In the genomic region with DNA sequence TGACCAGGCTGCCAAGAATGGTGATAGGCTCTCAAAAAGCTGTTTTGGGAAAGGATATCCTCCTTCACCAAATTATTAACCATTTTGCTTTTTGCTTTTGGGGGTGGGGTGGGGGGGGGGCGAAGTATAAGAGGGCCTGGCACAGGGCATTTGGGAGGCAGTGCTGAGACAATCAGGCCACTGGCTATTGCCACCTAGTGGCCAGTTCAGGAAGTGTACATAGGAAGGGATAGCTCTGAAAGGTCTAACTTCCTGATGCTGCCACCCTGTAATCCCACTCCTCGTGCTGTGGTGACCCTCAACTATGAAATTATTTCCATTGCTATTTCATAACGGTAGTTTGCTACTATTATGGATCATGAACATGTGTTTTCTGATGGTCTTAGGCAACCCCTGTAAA, we compare ENCODE assay signal across 9 mouse cellular contexts. TPM values are rescaled to one million over a fixed set of nuclear protein-coding genes. Genes with fewer than 3 reads are reported as not detected.
A peak's percentile ranks its signal among the peaks of the same experiment; 100 is the strongest.
DNase-seq lines count a peak whose midpoint lies in the region; ATAC-seq and TF ChIP-seq lines count a peak whose summit lies in the region.
"Had no signal": no experiment of that assay in that cellular context is flagged by ENCODE, and none has a peak within 500 bp of the region (broad histone marks: within the 10 kb centered on the region; RNA-seq: fewer than 3 reads in every experiment).

No protein-coding gene starts in this region.

- H3K4me1 ChIP-seq in hindbrain, postnatal 0 days (ENCODE audit: insufficient read depth, low read length): no peaks in the 10 kb centered on the region
- peaks cover 8% of the 10 kb centered on the region for H3K4me1 ChIP-seq in hindbrain, embryonic 12.5 days
- H3K4me1 ChIP-seq in thymus, adult 2 months (replicated peaks; ENCODE audit: control insufficient read depth, insufficient read depth, low read length): peaks cover 8% of the 10 kb centered on the region
- H3K4me1 ChIP-seq in midbrain, embryonic 15.5 days: peaks cover 8% of the 10 kb centered on the region

- peak; percentile 61 for TF ChIP-seq CTCF in hindbrain, postnatal 0 days (IDR thresholded peaks at IDR 0.05; ENCODE audit: low read depth)
- no peak for TF ChIP-seq CTCF in thymus, adult 2 months (IDR thresholded peaks at IDR 0.05; ENCODE audit: borderline replicate concordance, control insufficient read depth, extremely low read depth, insufficient read depth, low read length, poor library complexity)

- no peak for TF ChIP-seq POLR2A in thymus, adult 2 months (IDR thresholded peaks at IDR 0.05; ENCODE audit: control insufficient read depth, extremely low read depth, insufficient read depth, low read length, poor library complexity)

- no peak overlapping the region for H3K27ac ChIP-seq in hindbrain, postnatal 0 days
- no peak overlapping the region for H3K27ac ChIP-seq in hindbrain, embryonic 12.5 days
- no peak overlapping the region for H3K27ac ChIP-seq in thymus, adult 2 months (ENCODE audit: control insufficient read depth, insufficient read depth, low read length)
- no peak overlapping the region for H3K27ac ChIP-seq in midbrain, embryonic 15.5 days

- 75% methylated on average over 3 of the region's 3 CpGs for WGBS in hindbrain, postnatal 0 days
- WGBS in hindbrain, embryonic 12.5 days: 91% methylated on average over 3 of the region's 3 CpGs
- 89% methylated on average over 3 of the region's 3 CpGs for WGBS in thymus, adult 2 months
- WGBS in midbrain, embryonic 15.5 days: 83% methylated on average over 3 of the region's 3 CpGs

- H3K4me3 ChIP-seq in hindbrain, postnatal 0 days (ENCODE audit: low read length): no peak overlapping the region
- no peak overlapping the region for H3K4me3 ChIP-seq in hindbrain, embryonic 12.5 days
- no peak overlapping the region for H3K4me3 ChIP-seq in thymus, adult 2 months (ENCODE audit: control insufficient read depth, insufficient read depth, low read length)
- no peak overlapping the region for H3K4me3 ChIP-seq in midbrain, embryonic 15.5 days

- DNase-seq in hindbrain, postnatal 0 days (ENCODE audit: low spot score): peak; percentile 59
- peak; percentile 44 for DNase-seq in thymus, adult 2 months
- no peak for DNase-seq in thymus, adult 18-20 months
- peak; percentile 74 to 83 for DNase-seq in cerebellum, postnatal 14 days
- DNase-seq in thymus, postnatal 25 days: peak; percentile 47
- DNase-seq: adrenal gland, postnatal 10 days had no signal

- no peak overlapping the region for H3K4me2 ChIP-seq in hindbrain, postnatal 0 days (ENCODE audit: low read depth, low read length)
- H3K4me2 ChIP-seq in hindbrain, embryonic 12.5 days (replicated peaks): no peak overlapping the region
- no peak overlapping the region for H3K4me2 ChIP-seq in midbrain, embryonic 15.5 days

- H3K36me3 ChIP-seq in hindbrain, postnatal 0 days (ENCODE audit: insufficient read depth, low read length): no peaks in the 10 kb centered on the region
- H3K36me3 ChIP-seq in hindbrain, embryonic 12.5 days: no peaks in the 10 kb centered on the region
- no peaks in the 10 kb centered on the region for H3K36me3 ChIP-seq in thymus, adult 2 months (ENCODE audit: control insufficient read depth, insufficient read depth, low read length)
- H3K36me3 ChIP-seq in midbrain, embryonic 15.5 days (replicated peaks): no peaks in the 10 kb centered on the region

- no peak overlapping the region for H3K9ac ChIP-seq in hindbrain, postnatal 0 days (replicated peaks; ENCODE audit: low read length)
- H3K9ac ChIP-seq in hindbrain, embryonic 12.5 days: no peak overlapping the region
- H3K9ac ChIP-seq in midbrain, embryonic 15.5 days: no peak overlapping the region

- H3K27me3 ChIP-seq in hindbrain, postnatal 0 days (ENCODE audit: insufficient read depth, low read length): no peaks in the 10 kb centered on the region
- H3K27me3 ChIP-seq in hindbrain, embryonic 12.5 days: no peaks in the 10 kb centered on the region
- H3K27me3 ChIP-seq in thymus, adult 2 months (ENCODE audit: control insufficient read depth, insufficient read depth, low read length): no peaks in the 10 kb centered on the region
- H3K27me3 ChIP-seq in midbrain, embryonic 15.5 days (replicated peaks): no peaks in the 10 kb centered on the region

- no peak for ATAC-seq in hindbrain, postnatal 0 days
- ATAC-seq in hindbrain, embryonic 12.5 days (ENCODE audit: low FRiP score): no peak
- no peak for ATAC-seq in frontal cortex, adult (ENCODE audit: low TSS enrichment)
- no peak for ATAC-seq in midbrain, embryonic 15.5 days (replicated peaks)

- no peaks in the 10 kb centered on the region for H3K9me3 ChIP-seq in hindbrain, postnatal 0 days (ENCODE audit: low read length)
- 0 out of 2 replicates have a peak, but pooled peaks cover 6% of the 10 kb centered on the region for H3K9me3 ChIP-seq in hindbrain, embryonic 12.5 days (replicated peaks)
- H3K9me3 ChIP-seq in midbrain, embryonic 15.5 days: no peaks in the 10 kb centered on the region

RNA-seq across cellular contexts. Expression of a gene that starts 5.5 kb away (rescaled TPM):
- 245 TPM in 2 replicates for total RNA-seq in hindbrain, postnatal 0 days (2014; rRNA removed)
- polyA plus RNA-seq in hindbrain, postnatal 0 days (2015; fragmentation: Nextera tagmentation; extraction: Ambion mirVana): 73.7 and 75.5 TPM in 2 replicates
- 111 and 115 TPM in 2 replicates for polyA plus RNA-seq in hindbrain, embryonic 12.5 days (2016; fragmentation: Nextera tagmentation; extraction: Ambion mirVana)
- 35.3 and 40.3 TPM in 2 replicates for polyA plus RNA-seq in thymus, adult 2 months (2012; rRNA removed)
- 117 and 119 TPM in 2 replicates for polyA plus RNA-seq in midbrain, embryonic 15.5 days (2015; fragmentation: Nextera tagmentation; extraction: Ambion mirVana)

RNA-seq across cellular contexts. Expression of a gene that starts 16.4 kb away (rescaled TPM):
- total RNA-seq in hindbrain, postnatal 0 days (2014; rRNA removed): 5.3 and 9.5 TPM in 2 replicates
- 4.7 and 5.3 TPM in 2 replicates for polyA plus RNA-seq in hindbrain, postnatal 0 days (2015; fragmentation: Nextera tagmentation; extraction: Ambion mirVana)
- polyA plus RNA-seq in hindbrain, embryonic 12.5 days (2016; fragmentation: Nextera tagmentation; extraction: Ambion mirVana): 8.8 and 11.3 TPM in 2 replicates
- 168 and 185 TPM in 2 replicates for polyA plus RNA-seq in thymus, adult 2 months (2012; rRNA removed)
- 5.8 and 5.9 TPM in 2 replicates for polyA plus RNA-seq in midbrain, embryonic 15.5 days (2015; fragmentation: Nextera tagmentation; extraction: Ambion mirVana)

RNA-seq across cellular contexts. Expression of a gene that starts 40.3 kb away (rescaled TPM):
- total RNA-seq in hindbrain, postnatal 0 days (2014; rRNA removed): 2.8 and 4.1 TPM in 2 replicates
- polyA plus RNA-seq in hindbrain, postnatal 0 days (2015; fragmentation: Nextera tagmentation; extraction: Ambion mirVana): 2.2 and 3.0 TPM in 2 replicates
- polyA plus RNA-seq in hindbrain, embryonic 12.5 days (2016; fragmentation: Nextera tagmentation; extraction: Ambion mirVana): 7.8 and 8.9 TPM in 2 replicates
- 14.2 and 15.0 TPM in 2 replicates for polyA plus RNA-seq in thymus, adult 2 months (2012; rRNA removed)
- polyA plus RNA-seq in midbrain, embryonic 15.5 days (2015; fragmentation: Nextera tagmentation; extraction: Ambion mirVana): 3.3 and 3.7 TPM in 2 replicates

RNA-seq across cellular contexts. Expression of a gene that starts 41.9 kb away (rescaled TPM):
- 3.5 and 4.1 TPM in 2 replicates for total RNA-seq in hindbrain, postnatal 0 days (2014; rRNA removed)
- 1.1 and 1.6 TPM in 2 replicates for polyA plus RNA-seq in hindbrain, postnatal 0 days (2015; fragmentation: Nextera tagmentation; extraction: Ambion mirVana)
- polyA plus RNA-seq in hindbrain, embryonic 12.5 days (2016; fragmentation: Nextera tagmentation; extraction: Ambion mirVana): 6.8 and 8.9 TPM in 2 replicates
- 69.3 and 79.2 TPM in 2 replicates for polyA plus RNA-seq in thymus, adult 2 months (2012; rRNA removed)
- polyA plus RNA-seq in midbrain, embryonic 15.5 days (2015; fragmentation: Nextera tagmentation; extraction: Ambion mirVana): 1.9 and 2.6 TPM in 2 replicates

Comparison
In these comparisons a context has a peak if more than half of its experiments do, and no peak if none do; other contexts are left out.
1. DNase-seq: peak in hindbrain, postnatal 0 days (single experiment), thymus, adult 2 months (single experiment), cerebellum, postnatal 14 days (2 of 2) and thymus, postnatal 25 days (single experiment); none in thymus, adult 18-20 months (0 of 2).
2. RNA of a gene that starts 16.4 kb away (polyA plus RNA-seq): 168 to 185 TPM in thymus, adult 2 months; 8.8 to 11.3 TPM in hindbrain, embryonic 12.5 days, 5.8 to 5.9 TPM in midbrain, embryonic 15.5 days and 4.7 to 5.3 TPM in hindbrain, postnatal 0 days; every median in the first group is over 10 times any median in the second.